ENCODE assay signal across 11 mouse cellular contexts in genomic region chr5:125055901-125056300, GRCm38 (mm10). TPM values are rescaled to one million over a fixed set of nuclear protein-coding genes. Genes with fewer than 3 reads are reported as not detected.
DNase-seq lines count a peak whose midpoint lies in the region; ATAC-seq and TF ChIP-seq lines count a peak whose summit lies in the region.
"Had no signal": no experiment of that assay in that cellular context is flagged by ENCODE, and none has a peak within 500 bp of the region (broad histone marks: within the 10 kb centered on the region; RNA-seq: fewer than 3 reads in every experiment).

No protein-coding gene starts in this region.

- TF ChIP-seq RAD21 in CH12.LX (IDR thresholded peaks at IDR 0.05; ENCODE audit: low read depth, low read length): no peak

- peak overlapping the region; percentile 79; the same call in 1 of the 2 replicates for H3K9ac ChIP-seq in heart, embryonic 13.5 days
- no peak overlapping the region for H3K9ac ChIP-seq in CH12.LX (ENCODE audit: insufficient read depth, low read depth)
- no peak overlapping the region for H3K9ac ChIP-seq in forebrain, embryonic 14.5 days (ENCODE audit: low read length)

- H3K79me2 ChIP-seq in CH12.LX (replicated peaks; ENCODE audit: control insufficient read depth, extremely low read depth, insufficient read depth, poor library complexity, severe bottlenecking): no peaks in the 10 kb centered on the region

- no peak for ATAC-seq in heart, embryonic 13.5 days (ENCODE audit: extremely low read depth, insufficient number of reproducible peaks, low FRiP score, low TSS enrichment)
- ATAC-seq in forebrain, embryonic 14.5 days: no peak
- no peak for ATAC-seq in erythroblast, adult 5-6 weeks (replicated peaks; ENCODE audit: low FRiP score, poor library complexity, severe bottlenecking)
- ATAC-seq: inflammation-experienced regulatory T-cells, adult 6 months; midbrain, embryonic 16.5 days had no signal

- dilution Hi-C loops in CH12.LX (cut with MboI; ENCODE audit: extremely low pct_ligation_motif_present, extremely low pct_unique_long_range_greater_than_20kb, low sequenced_read_pairs): no loop called here

- TF ChIP-seq POLR2A in CH12.LX (IDR thresholded peaks at IDR 0.05; ENCODE audit: low read depth, low read length): no peak

- no peak for TF ChIP-seq EP300 in CH12.LX (IDR thresholded peaks at IDR 0.05; ENCODE audit: low read length)

- no peak for TF ChIP-seq CTCF in CH12.LX (conservative IDR thresholded peaks at IDR 0.05 in 1 of 2, IDR thresholded peaks at IDR 0.05 in 1 of 2; ENCODE audit: low read depth in 2 of 2, low read length in 2 of 2)

- 71% methylated on average over 8 of the region's 8 CpGs for WGBS in heart, embryonic 13.5 days
- 60% methylated on average over 8 of the region's 8 CpGs for WGBS in forebrain, embryonic 14.5 days

- H3K9me3 ChIP-seq in heart, embryonic 13.5 days: no peaks in the 10 kb centered on the region
- no peaks in the 10 kb centered on the region for H3K9me3 ChIP-seq in CH12.LX (replicated peaks; ENCODE audit: low read length)
- no peaks in the 10 kb centered on the region for H3K9me3 ChIP-seq in forebrain, embryonic 14.5 days (replicated peaks; ENCODE audit: control insufficient read depth, low read length)

- peaks cover 31% of the 10 kb centered on the region for H3K36me3 ChIP-seq in heart, embryonic 13.5 days
- H3K36me3 ChIP-seq in CH12.LX (replicated peaks in 1 of 2; ENCODE audit: control insufficient read depth in 1 of 2, insufficient read depth in 1 of 2, low read length in 1 of 2): peaks cover 10 to 73% of the 10 kb centered on the region in 2 experiments
- peaks cover 31% of the 10 kb centered on the region for H3K36me3 ChIP-seq in forebrain, embryonic 14.5 days (ENCODE audit: control insufficient read depth, insufficient read depth, low read length)
- H3K36me3 ChIP-seq: G1E had no signal

- peak overlapping the region; percentile 69; the same call in 1 of the 2 replicates for H3K4me2 ChIP-seq in heart, embryonic 13.5 days
- no peak overlapping the region for H3K4me2 ChIP-seq in CH12.LX (ENCODE audit: insufficient read depth, low read depth, poor library complexity, severe bottlenecking)
- no peak overlapping the region for H3K4me2 ChIP-seq in forebrain, embryonic 14.5 days (ENCODE audit: low read length)

- H3K4me1 ChIP-seq in heart, embryonic 13.5 days: peaks cover 94% of the 10 kb centered on the region
- peaks cover 45 to 93% of the 10 kb centered on the region in 2 experiments for H3K4me1 ChIP-seq in CH12.LX (ENCODE audit: control insufficient read depth in 1 of 2, insufficient read depth in 2 of 2)
- peaks cover 40% of the 10 kb centered on the region for H3K4me1 ChIP-seq in forebrain, embryonic 14.5 days (ENCODE audit: control insufficient read depth, insufficient read depth, low read length)

- H3K4me3 ChIP-seq in heart, embryonic 13.5 days: no peak overlapping the region
- H3K4me3 ChIP-seq in CH12.LX (replicated peaks in 1 of 3; ENCODE audit: low read depth in 2 of 3, low read length in 2 of 3, poor library complexity in 1 of 3): peak overlapping the region in 1 of 3 experiments; percentile 12
- no peak overlapping the region for H3K4me3 ChIP-seq in forebrain, embryonic 14.5 days (ENCODE audit: low read depth, low read length)

- no peaks in the 10 kb centered on the region for H3K27me3 ChIP-seq in heart, embryonic 13.5 days (replicated peaks)
- no peaks in the 10 kb centered on the region for H3K27me3 ChIP-seq in CH12.LX (replicated peaks)
- H3K27me3 ChIP-seq in forebrain, embryonic 14.5 days (replicated peaks; ENCODE audit: control insufficient read depth, insufficient read depth, low read length): no peaks in the 10 kb centered on the region

- H3K27ac ChIP-seq in heart, embryonic 13.5 days (replicated peaks): no peak overlapping the region
- H3K27ac ChIP-seq in CH12.LX (ENCODE audit: insufficient read depth, low read depth): no peak overlapping the region
- peak overlapping the region; percentile 63; the same call in 1 of the 2 replicates for H3K27ac ChIP-seq in forebrain, embryonic 14.5 days (ENCODE audit: low read depth, low read length)

- DNase-seq in heart, postnatal 4 days: no peak
- DNase-seq in CH12.LX (ENCODE audit: extremely low read depth): peak; percentile 48
- DNase-seq in forebrain, embryonic 14.5 days (ENCODE audit: low spot score): no peak
- peak; percentile 34 for DNase-seq in neural tube, embryonic 10.5 days (ENCODE audit: extremely low spot score, low spot score)
- DNase-seq in yolk sac, embryonic 10.5 days (ENCODE audit: low spot score): no peak
- no peak for DNase-seq in urinary bladder, postnatal 10 days (ENCODE audit: low spot score)

- in situ Hi-C loops in CH12.LX (cut with MboI; ENCODE audit: low pct_ligation_motif_present, low pct_unique_long_range_greater_than_20kb, low sequenced_read_pairs): no loop called here

TF ChIP-seq in CH12.LX, 34 proteins besides CTCF, POLR2A, EP300 and RAD21:
- TF ChIP-seq MAZ (IDR thresholded peaks at IDR 0.05; ENCODE audit: low read depth, low read length) (no peak), UBTF (IDR thresholded peaks at IDR 0.05; ENCODE audit: low read depth, low read length) (no peak), ELF1 (IDR thresholded peaks at IDR 0.05; ENCODE audit: low read depth, low read length) (no peak), POLR2AphosphoS2 (IDR thresholded peaks at IDR 0.05; ENCODE audit: low read depth, low read length) (no peak), E2F4 (IDR thresholded peaks at IDR 0.05; ENCODE audit: insufficient replicate concordance, low read depth, low read length) (no peak), ZMIZ1 (IDR thresholded peaks at IDR 0.05; ENCODE audit: low read depth, low read length) (no peak), JUN (IDR thresholded peaks at IDR 0.05; ENCODE audit: insufficient read depth, low read depth, low read length) (no peak), MYC (IDR thresholded peaks at IDR 0.05; ENCODE audit: low read depth, low read length) (no peak), RCOR1 (conservative IDR thresholded peaks at IDR 0.05; ENCODE audit: low read depth, low read length) (no peak), TBP (conservative IDR thresholded peaks at IDR 0.05; ENCODE audit: low read depth, low read length) (no peak), BHLHE40 (IDR thresholded peaks at IDR 0.05; ENCODE audit: low read depth, low read length) (no peak), MXI1 (IDR thresholded peaks at IDR 0.05; ENCODE audit: low read depth, low read length) (no peak), MEF2A (IDR thresholded peaks at IDR 0.05; ENCODE audit: borderline replicate concordance, low read depth, low read length) (no peak), NRF1 (IDR thresholded peaks at IDR 0.05; ENCODE audit: low read depth, low read length) (no peak), CHD1 (IDR thresholded peaks at IDR 0.05; ENCODE audit: low read depth, low read length) (no peak), KAT2A (IDR thresholded peaks at IDR 0.05; ENCODE audit: insufficient replicate concordance, low read length) (no peak), HCFC1 (IDR thresholded peaks at IDR 0.05; ENCODE audit: low read depth, low read length) (no peak), ZNF384 (IDR thresholded peaks at IDR 0.05; ENCODE audit: low read depth, low read length) (no peak), USF2 (conservative IDR thresholded peaks at IDR 0.05; ENCODE audit: low read depth, low read length) (no peak), TCF12 (IDR thresholded peaks at IDR 0.05; ENCODE audit: low read depth, low read length) (no peak)
TF ChIP-seq in CH12.LX: peak in this region for 0.

RNA-seq across cellular contexts. Expression of gene Rflna, which starts 52.9 kb away (rescaled TPM):
- 1.1 and 1.6 TPM in 2 replicates for polyA plus RNA-seq in heart, embryonic 13.5 days (2015; fragmentation: Nextera tagmentation; extraction: Ambion mirVana)
- 1 to 10 TPM; 1.2 to 1.3 TPM for total RNA-seq in heart, postnatal 4 days (2021)
- 0.08 and 0.17 TPM in 2 replicates for total RNA-seq in CH12.LX (2012; rRNA removed)
- total RNA-seq in CH12.LX (2014; rRNA removed): not detected in 2 replicates
- 0.46 TPM in 1 of 2 replicates, not detected in the other for polyA plus RNA-seq in CH12.LX (2012; ENCODE audit: insufficient read length, low read depth)
- polyA plus RNA-seq in forebrain, embryonic 14.5 days (2014; fragmentation: Nextera tagmentation; extraction: Ambion mirVana): 3.2 and 3.5 TPM in 2 replicates
- total RNA-seq in erythroblast, adult 5-6 weeks (2015; ENCODE audit: low replicate concordance): not detected in 2 replicates
- total RNA-seq in erythroblast, adult 5-6 weeks (2017; ENCODE audit: low replicate concordance): not detected in 2 replicates
- total RNA-seq: G1E had no signal
- polyA plus RNA-seq: G1E had no signal

Comparison
In these comparisons a context has a peak if more than half of its experiments do, and no peak if none do; other contexts are left out.
1. DNase-seq: peak in CH12.LX (single experiment) and neural tube, embryonic 10.5 days (single experiment); none in heart, postnatal 4 days (single experiment), forebrain, embryonic 14.5 days (single experiment), yolk sac, embryonic 10.5 days (single experiment) and urinary bladder, postnatal 10 days (single experiment).